Mouse (Mus musculus) regulatory T cell (primary cell): ENCODE results near the gene Hs3st3a1.

Source experiments
- in situ Hi-C: fragments of 300-600 bp; cut with MboI, MseI; formaldehyde crosslinking; loops from one replicate; pipeline ENCODE4 v1.15.1; 2025; ENCODE audit warnings: high pct_unique_total_duplicates

Hs3st3a1 gene

GRCm38 (mm10) chr11:64558282-64558681, 123.2 kb downstream of the Hs3st3a1 start:
- in situ Hi-C loops: no loop called here

DNA sequence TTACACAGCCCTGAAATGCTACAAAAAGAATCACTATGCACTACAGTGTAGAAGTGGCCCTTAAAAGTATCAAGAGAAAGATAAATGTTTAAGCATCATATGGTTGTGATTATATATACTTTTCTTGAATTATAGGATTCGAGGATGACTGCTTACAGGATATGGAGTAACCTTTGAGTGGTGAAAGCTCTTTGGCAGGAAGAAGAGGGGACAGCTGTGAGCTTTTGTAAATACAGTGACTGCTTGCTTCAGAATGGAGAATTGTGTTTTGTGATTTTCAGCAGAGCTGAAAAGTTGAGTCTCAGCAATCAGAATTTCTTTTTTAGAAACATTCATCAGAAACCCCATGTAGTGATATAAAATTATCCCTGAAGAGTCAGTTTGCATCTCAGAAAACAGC, 124.3 kb downstream of the Hs3st3a1 start:
- in situ Hi-C loops: no loop called here

DNA sequence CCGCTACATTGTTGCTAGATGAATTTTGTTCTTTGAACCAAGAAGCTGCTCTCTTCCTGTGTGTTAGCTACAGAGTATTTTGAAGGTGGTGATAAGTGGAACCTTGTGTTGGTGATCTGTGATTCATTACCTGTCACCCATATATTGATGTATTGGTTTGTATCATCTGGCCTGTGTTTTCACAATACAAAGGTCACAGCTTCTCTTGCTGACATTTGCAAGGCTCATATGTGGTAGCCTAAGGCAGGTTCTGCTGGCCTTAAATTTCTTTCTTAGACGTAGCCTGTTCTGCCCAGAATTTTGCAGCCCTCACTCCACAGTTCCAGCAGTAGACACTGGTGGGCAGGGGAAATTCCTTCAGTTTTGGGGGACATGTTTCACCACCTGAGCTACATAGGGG, 125.3 kb downstream of the Hs3st3a1 start:
- in situ Hi-C loops: no loop called here

DNA sequence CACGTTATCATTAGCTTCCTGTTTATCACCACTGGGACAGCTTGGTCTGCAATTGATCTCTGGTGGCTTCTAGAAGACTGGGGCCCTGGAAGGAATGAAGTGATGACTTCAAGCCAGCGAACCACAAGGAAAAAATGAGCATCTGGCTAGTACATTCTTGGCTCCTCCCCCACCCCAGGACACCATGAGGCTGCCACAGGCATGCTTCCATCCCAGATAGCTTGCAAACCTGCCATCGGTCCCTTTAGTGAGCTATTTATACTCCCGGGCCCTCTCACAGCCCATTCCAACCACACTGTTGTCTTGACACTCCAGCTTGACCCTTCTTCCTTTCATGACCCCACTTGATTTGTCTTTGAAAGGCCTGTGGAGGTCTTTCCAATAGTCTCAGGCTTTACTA, 127.6 kb downstream of the Hs3st3a1 start:
- in situ Hi-C loops: no loop called here
